Mouse (Mus musculus) ES-E14 (cell line): ENCODE results near the gene Rbpj. TPM values are rescaled to one million over a fixed set of nuclear protein-coding genes. Genes with fewer than 3 reads are reported as not detected.

Source experiments
- DNase-seq: peaks from one replicate; pipeline ENCODE4 v3.0.0-alpha.2; 2013; ENCODE audit warnings: low read depth, low spot score
- H3K27ac ChIP-seq: 2 replicates; pipeline ENCODE4 v1.5.1; 2012; ENCODE audit warnings: low read depth, mild to moderate bottlenecking, low read length, moderate library complexity, mixed read lengths; ENCODE audit not compliant: poor library complexity, insufficient read depth, severe bottlenecking
- H3K36me3 ChIP-seq: 2 replicates; pipeline ENCODE4 v1.6.1; 2012; ENCODE audit warnings: mild to moderate bottlenecking, low read length, moderate library complexity, mixed read lengths; ENCODE audit not compliant: control insufficient read depth, poor library complexity, insufficient read depth, severe bottlenecking
- H3K4me1 ChIP-seq, 2 experiments: fragments of 150-350 bp in 1 of 2; sonication (generic) in 1 of 2; 2 replicates each; pipeline ENCODE4 v1.6.1; 2012; ENCODE audit warnings: low read length in 2 of 2, mild to moderate bottlenecking in 1 of 2, mixed read lengths in 1 of 2; ENCODE audit not compliant: control insufficient read depth in 2 of 2, insufficient read depth in 2 of 2, poor library complexity in 1 of 2
- H3K4me3 ChIP-seq, 2 experiments: fragments of 150-350 bp in 1 of 2; sonication (generic) in 1 of 2; 2 replicates each; pipeline ENCODE4 v1.5.1; 2012; ENCODE audit warnings: low read length in 2 of 2, low read depth in 1 of 2, mild to moderate bottlenecking in 1 of 2, mixed read lengths in 1 of 2; ENCODE audit not compliant: insufficient read depth in 1 of 2, poor library complexity in 1 of 2, severe bottlenecking in 1 of 2
- H3K9ac ChIP-seq: 2 replicates; pipeline ENCODE4 v1.6.1; 2012; ENCODE audit warnings: low read depth, mild to moderate bottlenecking, low read length, mixed read lengths; ENCODE audit not compliant: poor library complexity, insufficient read depth, severe bottlenecking
- H3K9me3 ChIP-seq: fragments of 150-350 bp; sonication (generic); 2 replicates; pipeline ENCODE4 v1.6.1; 2012; ENCODE audit warnings: low read depth, mild to moderate bottlenecking, low read length; ENCODE audit not compliant: control insufficient read depth, insufficient read depth
- CHD2 ChIP-seq: IDR thresholded peaks from 2 replicates; pipeline ENCODE4 v1.6.1; 2014; ENCODE audit warnings: mild to moderate bottlenecking, low read depth, low read length, inconsistent platforms
- HCFC1 ChIP-seq: IDR thresholded peaks from 2 replicates; pipeline ENCODE4 v1.6.1; 2012; ENCODE audit warnings: low read length, inconsistent platforms, borderline replicate concordance; ENCODE audit not compliant: insufficient read depth
- MAFK ChIP-seq: IDR thresholded peaks from 2 replicates; pipeline ENCODE4 v1.6.1; 2014; ENCODE audit warnings: mild to moderate bottlenecking, low read depth, low read length, inconsistent platforms; ENCODE audit not compliant: insufficient read depth
- ZC3H11A ChIP-seq: IDR thresholded peaks from 2 replicates; pipeline ENCODE4 v1.6.1; 2012; ENCODE audit warnings: low read depth, mild to moderate bottlenecking, inconsistent platforms, low read length, borderline replicate concordance
- ZNF384 ChIP-seq: IDR thresholded peaks from 2 replicates; pipeline ENCODE4 v1.6.1; 2012; ENCODE audit warnings: low read depth, low read length, inconsistent platforms
- in situ Hi-C, 2 experiments: fragments of 600-800 bp; cut with MboI; formaldehyde crosslinking; loops; one replicate each; pipeline ENCODE4 v1.15.1; 2025; ENCODE audit warnings: low sequenced_read_pairs in 2 of 2, inconsistent platforms in 1 of 2; ENCODE audit not compliant: unreplicated experiment in 2 of 2
- total RNA-seq: library from RNA; depleted of rRNA; stranded (reverse); fragments of 300-350 nt; gene quantifications from 2 replicates; pipeline ENCODE4 v1.2.3, GENCODE M21; 2012

Gene Rbpj
- total RNA-seq, 1 experiment, result 159 TPM

DNA sequence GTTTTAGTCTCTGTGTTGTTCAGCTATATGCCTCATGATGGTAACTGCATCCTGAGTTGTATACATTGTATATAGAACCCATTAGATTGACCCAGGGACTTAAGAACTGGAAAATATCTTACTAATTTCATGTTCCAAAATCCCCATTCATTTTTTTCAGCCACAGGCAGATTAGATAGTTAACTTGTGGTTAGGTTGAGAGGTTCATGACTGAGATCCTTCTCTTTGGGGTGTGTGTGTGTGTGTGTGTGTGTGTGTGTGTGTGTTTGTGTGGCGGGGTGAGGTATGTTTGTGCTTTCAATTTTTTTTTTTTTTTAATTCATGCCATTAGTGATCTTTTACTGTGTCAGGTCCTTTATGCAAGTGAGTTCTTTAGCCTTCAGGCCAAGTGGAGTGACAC, 133.2 kb downstream of the Rbpj start:
- TF ChIP-seq ZC3H11A, result no peak
- no peak for TF ChIP-seq MAFK
- no peak for TF ChIP-seq ZNF384
- TF ChIP-seq CHD2, result no peak
- TF ChIP-seq HCFC1, result no peak
- in situ Hi-C loops, result loop anchor here in 1 of 2 experiments (10.0 kb wide), 1 partner anchor 244 kb away; no protein-coding TSS in a partner anchor
- H3K4me3 ChIP-seq, result no peak overlapping the region
- H3K9me3 ChIP-seq, result no peaks in the 10 kb centered on the region
- DNase-seq, result no peak
- no peak overlapping the region for H3K9ac ChIP-seq
- no peak overlapping the region for H3K27ac ChIP-seq
- H3K4me1 ChIP-seq, result peaks cover 3 to 7% of the 10 kb centered on the region in 2 experiments
- no peaks in the 10 kb centered on the region; the same call in 1 of the 2 replicates for H3K36me3 ChIP-seq

DNA sequence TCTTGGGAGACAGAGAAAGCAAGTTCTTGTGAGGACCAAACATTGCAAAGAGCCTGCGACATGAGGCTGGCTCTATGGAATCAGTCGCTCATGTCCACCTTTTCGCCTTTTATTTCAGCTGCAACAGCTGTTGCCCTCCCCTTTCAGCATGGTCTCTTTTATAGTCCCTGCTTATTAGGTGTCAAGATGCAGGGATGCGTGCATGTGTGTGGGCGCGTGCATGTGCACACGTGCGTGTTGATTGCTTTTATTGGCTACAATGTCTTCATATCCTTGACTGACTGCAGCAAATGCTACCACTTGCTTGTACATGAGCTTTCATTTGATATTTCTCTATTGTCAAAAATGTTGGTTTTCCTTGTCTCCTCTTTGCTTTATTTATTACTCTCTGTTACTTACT, 136.2 kb downstream of the Rbpj start:
- Histone ChIP-seq H3K9me3 (no peaks in the 10 kb centered on the region), H3K27ac (no peak overlapping the region), H3K9ac (no peak overlapping the region), H3K4me1 (peaks cover 4 to 8% of the 10 kb centered on the region in 2 experiments), H3K36me3 (no peaks in the 10 kb centered on the region; the same call in 1 of the 2 replicates), H3K4me3 (no peak overlapping the region)
- in situ Hi-C loops, result loop anchor here in 1 of 2 experiments (25.0 kb wide), 1 partner anchor 240 kb away; no protein-coding TSS in a partner anchor
- no peak for DNase-seq
- TF ChIP-seq ZNF384 (no peak), CHD2 (no peak), MAFK (no peak), HCFC1 (no peak), ZC3H11A (no peak)

DNA sequence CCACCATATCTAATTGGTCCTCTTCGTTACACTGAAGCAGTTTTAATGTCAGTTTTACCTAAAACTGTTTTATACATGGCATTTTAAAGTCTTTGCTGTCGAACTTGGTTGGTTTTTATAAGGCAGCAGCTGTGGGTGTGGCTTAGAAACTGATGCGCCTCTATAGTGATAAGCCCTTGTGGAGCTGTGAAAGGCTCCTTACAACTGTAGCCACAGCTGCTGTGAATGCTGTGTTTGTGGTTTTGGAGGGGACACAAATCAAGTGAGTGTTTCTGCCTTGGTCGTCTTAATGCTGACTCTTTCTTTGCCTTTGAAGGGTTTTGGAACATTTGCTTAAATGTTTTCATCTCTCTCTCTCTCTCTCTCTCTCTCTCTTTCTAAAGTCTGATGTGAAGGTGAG, 139.5 kb downstream of the Rbpj start:
- Histone ChIP-seq H3K9ac (no peak overlapping the region), H3K4me1 (peaks cover 4 to 10% of the 10 kb centered on the region in 2 experiments; a peak in 3 of 4 replicates), H3K9me3 (no peaks in the 10 kb centered on the region), H3K4me3 (no peak overlapping the region), H3K27ac (no peak overlapping the region), H3K36me3 (peaks cover 2% of the 10 kb centered on the region; the same call in 1 of the 2 replicates)
- in situ Hi-C loops, result loop anchor here in 1 of 2 experiments (25.0 kb wide), 1 partner anchor 243 kb away; no protein-coding TSS in a partner anchor
- TF ChIP-seq HCFC1 (no peak), MAFK (no peak), ZC3H11A (no peak), ZNF384 (no peak), CHD2 (no peak)
- DNase-seq, result no peak

DNA sequence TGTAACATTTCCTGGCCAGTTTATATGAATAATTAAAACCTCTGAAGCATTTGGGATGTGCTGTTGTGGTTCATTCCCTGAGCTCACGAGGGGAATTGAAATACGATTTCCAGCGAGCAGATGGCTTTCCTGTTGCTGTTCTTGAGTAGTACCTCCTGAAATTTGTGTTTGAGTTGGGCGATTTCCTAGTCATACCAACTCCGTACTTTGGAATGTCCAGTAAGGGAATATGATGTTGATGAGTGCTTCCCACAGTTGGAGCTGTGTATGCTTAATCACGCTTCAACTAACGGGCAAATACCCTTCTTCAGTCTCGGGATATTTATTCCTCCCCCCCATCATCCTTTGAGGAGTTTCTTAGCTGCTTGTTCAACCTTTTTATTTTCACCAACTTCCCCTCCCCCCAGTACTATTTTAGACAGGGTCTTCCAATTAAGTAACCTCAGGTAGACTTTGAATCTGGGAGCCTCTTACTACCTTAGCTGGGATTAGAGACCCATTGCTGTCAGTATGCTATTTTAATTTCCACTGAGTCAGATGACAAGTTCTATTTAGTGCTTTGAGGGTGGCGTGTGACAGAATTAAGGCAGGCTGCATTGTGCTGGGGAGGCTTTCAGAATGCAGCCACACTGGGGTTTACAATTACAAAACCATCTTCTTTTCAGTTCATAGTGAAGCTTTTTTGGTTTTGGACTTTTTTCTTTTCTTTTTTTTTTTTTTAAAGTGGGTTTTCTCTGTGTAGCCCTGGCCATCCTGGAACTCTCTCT, 141.5 kb downstream of the Rbpj start:
- no peak for DNase-seq
- Histone ChIP-seq H3K4me3 (no peak overlapping the region), H3K27ac (no peak overlapping the region), H3K4me1 (peaks cover 4 to 8% of the 10 kb centered on the region in 2 experiments; a peak in 2 of 4 replicates), H3K9ac (no peak overlapping the region), H3K9me3 (no peaks in the 10 kb centered on the region), H3K36me3 (peaks cover 2% of the 10 kb centered on the region; the same call in 1 of the 2 replicates)
- TF ChIP-seq ZNF384 (no peak), CHD2 (no peak), MAFK (no peak), HCFC1 (no peak), ZC3H11A (no peak)
- in situ Hi-C loops, result loop anchor here in 1 of 2 experiments (25.0 kb wide), 1 partner anchor 245 kb away; no protein-coding TSS in a partner anchor

DNA sequence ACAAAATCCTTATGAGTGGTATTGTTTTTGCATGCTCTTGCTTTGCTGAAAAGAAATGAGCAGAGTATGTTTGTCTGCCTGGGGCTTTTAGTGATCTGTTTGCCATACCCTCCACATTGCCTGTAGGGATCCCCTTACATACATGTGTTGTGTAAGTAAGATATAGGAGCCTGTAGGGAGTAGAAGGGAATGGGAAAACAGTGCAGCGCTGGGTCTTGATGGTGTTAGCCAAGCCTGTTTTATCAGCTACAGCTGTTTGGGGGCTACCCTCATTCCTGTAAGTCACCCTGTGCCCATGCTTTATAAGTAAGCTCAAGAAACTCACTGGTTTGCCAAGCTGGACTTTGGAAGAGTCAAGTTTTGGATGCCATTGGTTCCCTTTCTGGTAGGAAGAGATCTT, 152.9 kb downstream of the Rbpj start:
- Histone ChIP-seq H3K36me3 (peaks cover 7% of the 10 kb centered on the region; the same call in 1 of the 2 replicates), H3K27ac (no peak overlapping the region), H3K9ac (no peak overlapping the region), H3K4me3 (no peak overlapping the region), H3K9me3 (no peaks in the 10 kb centered on the region), H3K4me1 (peaks cover 0 to 2% of the 10 kb centered on the region in 2 experiments; a peak in 1 of 4 replicates)
- no peak for DNase-seq
- TF ChIP-seq MAFK (no peak), ZNF384 (no peak), HCFC1 (no peak), ZC3H11A (no peak), CHD2 (no peak)
- in situ Hi-C loops, result loop anchor here in 1 of 2 experiments (25.0 kb wide), 1 partner anchor 257 kb away; no protein-coding TSS in a partner anchor
